In genomic region chr14:101854226-101854625, GRCm38 (mm10) we compare ENCODE assay signal across 24 mouse cellular contexts.
DNase-seq lines count a peak whose midpoint lies in the region; ATAC-seq and TF ChIP-seq lines count a peak whose summit lies in the region.
"Had no signal": no experiment of that assay in that cellular context is flagged by ENCODE, and none has a peak within 500 bp of the region (broad histone marks: within the 10 kb centered on the region; RNA-seq: fewer than 3 reads in every experiment).

No protein-coding gene starts in this region.

- H3K9ac ChIP-seq in heart, postnatal 0 days (replicated peaks; ENCODE audit: low read depth, low read length) = no peak overlapping the region
- H3K9ac ChIP-seq in intestine, embryonic 14.5 days (ENCODE audit: low read length) = no peak overlapping the region
- no peak overlapping the region for H3K9ac ChIP-seq in intestine, postnatal 0 days (ENCODE audit: low read depth, low read length)
- H3K9ac ChIP-seq in stomach, embryonic 16.5 days (ENCODE audit: low read length) = no peak overlapping the region
- H3K9ac ChIP-seq: embryonic facial prominence, embryonic 13.5 days; forebrain, embryonic 15.5 days; hindbrain, embryonic 12.5 days; limb, embryonic 15.5 days; liver, embryonic 15.5 days; midbrain, embryonic 12.5 days; neural tube, embryonic 13.5 days had no signal

- peaks cover 7% of the 10 kb centered on the region; the same call in 1 of the 2 replicates for H3K36me3 ChIP-seq in heart, postnatal 0 days (replicated peaks; ENCODE audit: control insufficient read depth, insufficient read depth, low read length)
- H3K36me3 ChIP-seq in intestine, embryonic 14.5 days (ENCODE audit: control insufficient read depth, insufficient read depth, low read length) = no peaks in the 10 kb centered on the region
- H3K36me3 ChIP-seq in intestine, postnatal 0 days (ENCODE audit: control insufficient read depth, insufficient read depth) = no peaks in the 10 kb centered on the region
- H3K36me3 ChIP-seq in stomach, embryonic 16.5 days (ENCODE audit: control insufficient read depth, insufficient read depth, low read length) = no peaks in the 10 kb centered on the region
- H3K36me3 ChIP-seq: embryonic facial prominence, embryonic 13.5 days; forebrain, embryonic 10.5 days; forebrain, embryonic 15.5 days; hindbrain, embryonic 12.5 days; limb, embryonic 10.5 days; limb, embryonic 15.5 days; liver, embryonic 15.5 days; midbrain, embryonic 12.5 days; neural tube, embryonic 13.5 days had no signal

- no peak overlapping the region for H3K4me2 ChIP-seq in heart, postnatal 0 days (ENCODE audit: low read depth, low read length)
- H3K4me2 ChIP-seq in intestine, embryonic 14.5 days (ENCODE audit: low read length) = no peak overlapping the region
- no peak overlapping the region for H3K4me2 ChIP-seq in intestine, postnatal 0 days (replicated peaks; ENCODE audit: low read depth)
- no peak overlapping the region for H3K4me2 ChIP-seq in stomach, embryonic 16.5 days (ENCODE audit: low read depth, low read length)
- H3K4me2 ChIP-seq: embryonic facial prominence, embryonic 13.5 days; forebrain, embryonic 15.5 days; hindbrain, embryonic 12.5 days; limb, embryonic 15.5 days; liver, embryonic 15.5 days; midbrain, embryonic 12.5 days; neural tube, embryonic 13.5 days had no signal

- DNase-seq in heart, postnatal 0 days (ENCODE audit: low spot score) = no peak
- no peak for DNase-seq in heart, postnatal 4 days
- DNase-seq in intestine, embryonic 14.5 days (ENCODE audit: low spot score) = no peak
- DNase-seq in right cerebral cortex, adult 18-20 months = no peak
- no peak for DNase-seq in Muller cell, postnatal 12 days (ENCODE audit: inconsistent ontology term)
- DNase-seq: adrenal gland, postnatal 14 days; cerebellum, adult 11 months; cerebellum, adult 9-11 months; layer of hippocampus, adult 9-11 months; lung, postnatal 4 days; right cerebral cortex, postnatal 14 days had no signal

- no peak for TF ChIP-seq CTCF in heart, postnatal 0 days (IDR thresholded peaks at IDR 0.05; ENCODE audit: low read depth)
- no peak for TF ChIP-seq CTCF in intestine, postnatal 0 days (IDR thresholded peaks at IDR 0.05; ENCODE audit: low read depth)

- ATAC-seq in heart, postnatal 0 days (ENCODE audit: insufficient read depth, low read depth) = no peak
- peak; percentile 73 for ATAC-seq in intestine, embryonic 14.5 days (replicated peaks; ENCODE audit: low FRiP score, low TSS enrichment, low read depth)
- peak; percentile 94 for ATAC-seq in intestine, postnatal 0 days
- ATAC-seq in stomach, embryonic 16.5 days (ENCODE audit: insufficient read depth, low FRiP score) = peak; percentile 88
- ATAC-seq: forebrain, embryonic 15.5 days; hindbrain, postnatal 0 days had no signal

- 78% methylated on average over 3 of the region's 3 CpGs for WGBS in heart, postnatal 0 days
- 79% methylated on average over 3 of the region's 3 CpGs for WGBS in intestine, embryonic 14.5 days
- 56% methylated on average over 3 of the region's 3 CpGs for WGBS in intestine, postnatal 0 days
- 66% methylated on average over 3 of the region's 3 CpGs for WGBS in stomach, embryonic 16.5 days

- H3K27me3 ChIP-seq in heart, postnatal 0 days (ENCODE audit: control insufficient read depth, insufficient read depth, low read length) = no peaks in the 10 kb centered on the region
- H3K27me3 ChIP-seq in intestine, embryonic 14.5 days (replicated peaks; ENCODE audit: control insufficient read depth, insufficient read depth, low read length) = no peaks in the 10 kb centered on the region
- no peaks in the 10 kb centered on the region for H3K27me3 ChIP-seq in intestine, postnatal 0 days (replicated peaks; ENCODE audit: control insufficient read depth, insufficient read depth, low read length)
- H3K27me3 ChIP-seq in stomach, embryonic 16.5 days (ENCODE audit: control insufficient read depth, insufficient read depth, low read length) = no peaks in the 10 kb centered on the region
- H3K27me3 ChIP-seq: embryonic facial prominence, embryonic 13.5 days; forebrain, embryonic 15.5 days; hindbrain, embryonic 12.5 days; limb, embryonic 15.5 days; liver, embryonic 15.5 days; megakaryocyte, embryonic 14.5 days; midbrain, embryonic 12.5 days; neural tube, embryonic 13.5 days had no signal

- no peak for TF ChIP-seq EP300 in heart, postnatal 0 days (IDR thresholded peaks at IDR 0.05; ENCODE audit: low read depth)

- H3K9me3 ChIP-seq in heart, postnatal 0 days (replicated peaks; ENCODE audit: control insufficient read depth, low read length) = 0 out of 2 replicates have a peak, but pooled peaks cover 4% of the 10 kb centered on the region
- no peaks in the 10 kb centered on the region for H3K9me3 ChIP-seq in intestine, embryonic 14.5 days (ENCODE audit: control insufficient read depth, low read length)
- H3K9me3 ChIP-seq in intestine, postnatal 0 days (ENCODE audit: control insufficient read depth) = no peaks in the 10 kb centered on the region
- H3K9me3 ChIP-seq in stomach, embryonic 16.5 days (replicated peaks; ENCODE audit: control insufficient read depth, low read length) = no peaks in the 10 kb centered on the region; the same call in 1 of the 2 replicates
- H3K9me3 ChIP-seq: embryonic facial prominence, embryonic 13.5 days; forebrain, embryonic 10.5 days; forebrain, embryonic 15.5 days; hindbrain, embryonic 12.5 days; limb, embryonic 10.5 days; limb, embryonic 15.5 days; liver, embryonic 15.5 days; neural tube, embryonic 13.5 days had no signal

- peak overlapping the region; percentile 34; the same call in 1 of the 2 replicates for H3K27ac ChIP-seq in heart, postnatal 0 days (ENCODE audit: low read depth)
- H3K27ac ChIP-seq in intestine, embryonic 14.5 days (ENCODE audit: low read depth) = peak overlapping the region; percentile 3
- peak overlapping the region; percentile 80 for H3K27ac ChIP-seq in intestine, postnatal 0 days (ENCODE audit: low read depth, low read length)
- peak overlapping the region; percentile 72 for H3K27ac ChIP-seq in stomach, embryonic 16.5 days (ENCODE audit: low read length)
- H3K27ac ChIP-seq: embryonic facial prominence, embryonic 13.5 days; forebrain, embryonic 10.5 days; forebrain, embryonic 15.5 days; hindbrain, embryonic 12.5 days; hindbrain, postnatal 0 days; limb, embryonic 10.5 days; limb, embryonic 15.5 days; liver, embryonic 15.5 days; midbrain, embryonic 12.5 days; neural tube, embryonic 13.5 days had no signal

- H3K4me1 ChIP-seq in heart, postnatal 0 days (ENCODE audit: control insufficient read depth, insufficient read depth) = peaks cover 22% of the 10 kb centered on the region
- no peaks in the 10 kb centered on the region for H3K4me1 ChIP-seq in intestine, embryonic 14.5 days (replicated peaks; ENCODE audit: control insufficient read depth, insufficient read depth, low read length)
- peaks cover 3% of the 10 kb centered on the region; the same call in 1 of the 2 replicates for H3K4me1 ChIP-seq in intestine, postnatal 0 days (replicated peaks; ENCODE audit: control insufficient read depth, insufficient read depth, low read length)
- no peaks in the 10 kb centered on the region for H3K4me1 ChIP-seq in stomach, embryonic 16.5 days (ENCODE audit: control insufficient read depth, insufficient read depth, low read length)
- H3K4me1 ChIP-seq: forebrain, embryonic 15.5 days; hindbrain, embryonic 12.5 days; limb, embryonic 10.5 days; limb, embryonic 15.5 days; liver, embryonic 15.5 days; megakaryocyte, embryonic 14.5 days; midbrain, embryonic 12.5 days; neural tube, embryonic 13.5 days had no signal

- no peak overlapping the region for H3K4me3 ChIP-seq in heart, postnatal 0 days (ENCODE audit: low read depth, low read length)
- no peak overlapping the region for H3K4me3 ChIP-seq in intestine, embryonic 14.5 days (ENCODE audit: low read depth, low read length)
- no peak overlapping the region for H3K4me3 ChIP-seq in intestine, postnatal 0 days (ENCODE audit: low read depth, low read length)
- no peak overlapping the region for H3K4me3 ChIP-seq in stomach, embryonic 16.5 days (replicated peaks; ENCODE audit: low read length)
- H3K4me3 ChIP-seq: embryonic facial prominence, embryonic 13.5 days; forebrain, embryonic 10.5 days; forebrain, embryonic 15.5 days; hindbrain, embryonic 12.5 days; limb, embryonic 10.5 days; limb, embryonic 15.5 days; liver, embryonic 15.5 days; megakaryocyte, embryonic 14.5 days; midbrain, embryonic 12.5 days; neural tube, embryonic 13.5 days had no signal

Comparison
In these comparisons a context has a peak if more than half of its experiments do, and no peak if none do; other contexts are left out.
1. H3K27ac ChIP-seq: peak in every context shown above with its lines; median percentile 80 in intestine, postnatal 0 days; 72 in stomach, embryonic 16.5 days; 34 in heart, postnatal 0 days; 3 in intestine, embryonic 14.5 days.